Mouse (Mus musculus) C2C12 (cell line): Measurements from ENCODE around the gene Mgst3. TPM values are rescaled to one million over a fixed set of nuclear protein-coding genes. Genes with fewer than 3 reads are reported as not detected.

Experiments used
- H3K27me3 ChIP-seq: one replicate; pipeline ENCODE4 v1.6.1; 2011; ENCODE audit not compliant: control insufficient read depth, insufficient read depth, insufficient read length
- H3K36me3 ChIP-seq: one replicate; pipeline ENCODE4 v1.6.1; 2011; ENCODE audit not compliant: control insufficient read depth, insufficient read depth
- H3K4me3 ChIP-seq: one replicate; pipeline ENCODE4 v1.5.1; 2011; ENCODE audit warnings: mild to moderate bottlenecking, control low read depth; ENCODE audit not compliant: poor library complexity, insufficient read depth, severe bottlenecking
- H3K79me2 ChIP-seq: one replicate; pipeline ENCODE4 v1.6.1; 2011; ENCODE audit not compliant: control insufficient read depth, insufficient read depth
- H3K79me3 ChIP-seq: one replicate; pipeline ENCODE4 v1.6.1; 2011; ENCODE audit warnings: low read depth, control low read depth
- H3ac ChIP-seq: one replicate; pipeline ENCODE3; 2011; ENCODE audit warnings: low read depth; ENCODE audit not compliant: control insufficient read depth, insufficient read length
- CEBPB ChIP-seq: IDR thresholded peaks from one replicate; pipeline ENCODE4 v1.6.1; 2011; ENCODE audit warnings: low read depth, mild to moderate bottlenecking, control low read depth, moderate library complexity
- CTCF ChIP-seq: IDR thresholded peaks from one replicate; pipeline ENCODE4 v1.5.1; 2011; ENCODE audit not compliant: control insufficient read depth, insufficient read depth, insufficient read length
- FOSL1 ChIP-seq: IDR thresholded peaks from one replicate; pipeline ENCODE4 v1.8.0; 2011; ENCODE audit warnings: mild to moderate bottlenecking, low read length; ENCODE audit not compliant: poor library complexity, insufficient read depth, severe bottlenecking
- MAX ChIP-seq: IDR thresholded peaks from one replicate; pipeline ENCODE4 v1.6.1; 2011; ENCODE audit warnings: mild to moderate bottlenecking, control low read depth
- MYOD1 ChIP-seq: IDR thresholded peaks from one replicate; pipeline ENCODE4 v1.6.1; 2011; ENCODE audit warnings: low read depth; ENCODE audit not compliant: control insufficient read depth, insufficient read length
- MYOG ChIP-seq: IDR thresholded peaks from one replicate; pipeline ENCODE4 v1.6.1; 2011; ENCODE audit not compliant: control insufficient read depth, insufficient read length; ENCODE audit errors: extremely low read depth
- USF1 ChIP-seq: IDR thresholded peaks from one replicate; pipeline ENCODE4 v1.6.1; 2011; ENCODE audit warnings: low read depth, mild to moderate bottlenecking, control low read depth, moderate library complexity
- polyA plus RNA-seq: library from polyadenylated mRNA; unstranded; fragments of >200 nt; fragmentation: generic; extraction: Trizol; gene quantifications from one replicate; pipeline ENCODE4 v1.2.1, GENCODE M21; 2012; ENCODE audit warnings: missing spikeins

Mgst3 gene
- polyA plus RNA-seq, 1 experiment = 108 TPM

- Histone ChIP-seq H3K79me2 (no peaks in the 10 kb centered on the region), H3K4me3 (no peak overlapping the region), H3K79me3 (no peaks in the 10 kb centered on the region), H3ac (no peak overlapping the region), H3K36me3 (no peaks in the 10 kb centered on the region), H3K27me3 (peaks cover 15% of the 10 kb centered on the region)
- TF ChIP-seq MYOD1 (no peak), USF1 (no peak), CTCF (no peak), MAX (no peak), CEBPB (no peak), FOSL1 (no peak), MYOG (no peak)
Observed at GRCm38 (mm10) chr1:167430976-167431676, 37.5 kb upstream of the Mgst3 start.

GRCm38 (mm10) chr1:167426681-167427080 lies 33.0 kb upstream of the Mgst3 start:
- no peak for TF ChIP-seq MAX
- no peak for TF ChIP-seq CTCF
- TF ChIP-seq MYOD1 = no peak
- no peak for TF ChIP-seq MYOG
- TF ChIP-seq USF1 = no peak
- TF ChIP-seq FOSL1 = no peak
- no peak for TF ChIP-seq CEBPB

GRCm38 (mm10) chr1:167425572-167425971 lies 31.9 kb upstream of the Mgst3 start:
- no peak overlapping the region for H3K4me3 ChIP-seq
- no peaks in the 10 kb centered on the region for H3K36me3 ChIP-seq
- H3ac ChIP-seq = no peak overlapping the region
- H3K79me3 ChIP-seq = no peaks in the 10 kb centered on the region
- no peaks in the 10 kb centered on the region for H3K79me2 ChIP-seq
- no peaks in the 10 kb centered on the region for H3K27me3 ChIP-seq
- TF ChIP-seq MYOD1 (no peak), USF1 (no peak), CEBPB (no peak), MAX (no peak), FOSL1 (no peak), CTCF (no peak), MYOG (no peak)

More at GRCm38 (mm10) chr1:167426681-167427080, 33.0 kb upstream of the Mgst3 start:
- Histone ChIP-seq H3K36me3 (no peaks in the 10 kb centered on the region), H3K27me3 (no peaks in the 10 kb centered on the region), H3K79me3 (no peaks in the 10 kb centered on the region), H3ac (no peak overlapping the region), H3K79me2 (no peaks in the 10 kb centered on the region), H3K4me3 (no peak overlapping the region)

GRCm38 (mm10) chr1:167422501-167423240 lies 29.0 kb upstream of the Mgst3 start:
- Histone ChIP-seq H3K79me3 (no peaks in the 10 kb centered on the region), H3ac (no peak overlapping the region)

GRCm38 (mm10) chr1:167414846-167415245 lies 21.2 kb upstream of the Mgst3 start:
- H3K79me2 ChIP-seq = no peaks in the 10 kb centered on the region
- peaks cover 9% of the 10 kb centered on the region for H3K27me3 ChIP-seq
- H3K36me3 ChIP-seq = no peaks in the 10 kb centered on the region
- no peak overlapping the region for H3ac ChIP-seq
- no peaks in the 10 kb centered on the region for H3K79me3 ChIP-seq
- H3K4me3 ChIP-seq = no peak overlapping the region
- TF ChIP-seq FOSL1 (no peak), CTCF (peak; percentile 67)

More at GRCm38 (mm10) chr1:167422501-167423240, 29.0 kb upstream of the Mgst3 start:
- TF ChIP-seq CTCF (no peak), USF1 (no peak), CEBPB (no peak), FOSL1 (no peak), MAX (no peak), MYOG (no peak), MYOD1 (no peak)
- Histone ChIP-seq H3K27me3 (no peaks in the 10 kb centered on the region), H3K79me2 (no peaks in the 10 kb centered on the region), H3K36me3 (no peaks in the 10 kb centered on the region), H3K4me3 (no peak overlapping the region)

- TF ChIP-seq MYOG (no peak), CTCF (no peak), CEBPB (no peak)
- Histone ChIP-seq H3K36me3 (no peaks in the 10 kb centered on the region), H3K4me3 (no peak overlapping the region), H3ac (no peak overlapping the region), H3K79me3 (no peaks in the 10 kb centered on the region), H3K27me3 (peaks cover 23% of the 10 kb centered on the region), H3K79me2 (no peaks in the 10 kb centered on the region)
Observed at GRCm38 (mm10) chr1:167411991-167412715, 18.5 kb upstream of the Mgst3 start.
